Mouse (Mus musculus) embryonic facial prominence, embryonic 12.5 days (tissue): ENCODE results near the gene Ap1s1. TPM values are rescaled to one million over a fixed set of nuclear protein-coding genes. Genes with fewer than 3 reads are reported as not detected.

Source experiments
- ATAC-seq: fragments of 200-750 bp; cut with Nextera tagmentation; 2 replicates; pipeline ENCODE4 v1.8.0; 2017; ENCODE audit not compliant: insufficient number of reproducible peaks, insufficient read depth, low FRiP score, low TSS enrichment
- H3K27ac ChIP-seq: fragments of 300-500 bp; sonication (generic); 2 replicates; pipeline ENCODE4 v1.5.1; 2016; ENCODE audit warnings: mild to moderate bottlenecking
- H3K27me3 ChIP-seq: fragments of 300-500 bp; sonication (generic); 2 replicates; pipeline ENCODE4 v1.6.1; 2016; ENCODE audit warnings: mild to moderate bottlenecking, moderate library complexity
- H3K36me3 ChIP-seq: fragments of 300-500 bp; sonication (generic); 2 replicates; pipeline ENCODE4 v1.6.1; 2016; ENCODE audit warnings: mild to moderate bottlenecking
- H3K4me1 ChIP-seq: fragments of 300-500 bp; sonication (generic); 2 replicates; pipeline ENCODE4 v1.6.1; 2016
- H3K4me2 ChIP-seq: fragments of 300-500 bp; sonication (generic); replicated peaks from 2 replicates; pipeline ENCODE4 v1.6.1; 2016; ENCODE audit warnings: mild to moderate bottlenecking, moderate library complexity
- H3K4me3 ChIP-seq: fragments of 300-500 bp; sonication (generic); 2 replicates; pipeline ENCODE4 v1.5.1; 2016; ENCODE audit warnings: mild to moderate bottlenecking
- H3K9ac ChIP-seq: fragments of 300-500 bp; sonication (generic); 2 replicates; pipeline ENCODE4 v1.6.1; 2016; ENCODE audit warnings: mild to moderate bottlenecking, moderate library complexity
- H3K9me3 ChIP-seq: fragments of 300-500 bp; sonication (generic); 2 replicates; pipeline ENCODE4 v1.6.1; 2016; ENCODE audit warnings: mild to moderate bottlenecking, moderate library complexity
- WGBS: fragments of 180-500 bp; shearing (Covaris S2); methylation state at CpG from one replicate; pipeline ENCODE4 v1.1.7; 2016; 5-methylcytosine and 5-hydroxymethylcytosine counted together
- polyA plus RNA-seq: library from polyadenylated mRNA; unstranded; fragments of >200 nt; fragmentation: Nextera tagmentation; extraction: Ambion mirVana; gene quantifications from 2 replicates; pipeline ENCODE4 v1.2.1, GENCODE M21; 2016

Gene Ap1s1
- polyA plus RNA-seq, 1 experiment from 2014 or later: 175 TPM

DNA sequence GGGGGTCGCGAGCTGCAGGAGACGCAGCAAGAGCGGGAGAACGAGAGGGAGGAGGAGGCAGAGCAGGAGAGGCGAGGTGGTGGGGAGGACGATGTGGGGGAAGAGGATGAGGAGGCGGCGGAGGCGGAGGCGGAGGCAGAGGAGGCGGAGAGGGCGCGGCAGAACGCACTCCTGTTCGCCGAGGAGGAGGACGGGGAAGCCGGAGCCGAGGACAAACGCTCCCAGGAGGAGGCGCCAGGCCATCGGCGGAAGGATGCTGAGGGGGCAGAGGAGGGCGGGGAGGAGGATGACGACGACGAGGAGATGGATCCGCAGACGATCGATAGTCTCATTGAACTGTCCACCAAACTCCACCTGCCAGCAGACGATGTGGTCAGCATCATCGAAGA is 13.9 kb downstream of the Ap1s1 start:
- WGBS: 1% methylated on average over 31 of the region's 33 CpGs
- Histone ChIP-seq H3K9ac (peak overlapping the region; percentile 24; the same call in 1 of the 2 replicates), H3K4me2 (peak overlapping the region; percentile 99), H3K9me3 (no peaks in the 10 kb centered on the region), H3K36me3 (peaks cover 3% of the 10 kb centered on the region; the same call in 1 of the 2 replicates), H3K27ac (no peak overlapping the region), H3K4me1 (peaks cover 33% of the 10 kb centered on the region), H3K27me3 (peaks cover 58% of the 10 kb centered on the region), H3K4me3 (peak overlapping the region; percentile 45)
- no peak for ATAC-seq

DNA sequence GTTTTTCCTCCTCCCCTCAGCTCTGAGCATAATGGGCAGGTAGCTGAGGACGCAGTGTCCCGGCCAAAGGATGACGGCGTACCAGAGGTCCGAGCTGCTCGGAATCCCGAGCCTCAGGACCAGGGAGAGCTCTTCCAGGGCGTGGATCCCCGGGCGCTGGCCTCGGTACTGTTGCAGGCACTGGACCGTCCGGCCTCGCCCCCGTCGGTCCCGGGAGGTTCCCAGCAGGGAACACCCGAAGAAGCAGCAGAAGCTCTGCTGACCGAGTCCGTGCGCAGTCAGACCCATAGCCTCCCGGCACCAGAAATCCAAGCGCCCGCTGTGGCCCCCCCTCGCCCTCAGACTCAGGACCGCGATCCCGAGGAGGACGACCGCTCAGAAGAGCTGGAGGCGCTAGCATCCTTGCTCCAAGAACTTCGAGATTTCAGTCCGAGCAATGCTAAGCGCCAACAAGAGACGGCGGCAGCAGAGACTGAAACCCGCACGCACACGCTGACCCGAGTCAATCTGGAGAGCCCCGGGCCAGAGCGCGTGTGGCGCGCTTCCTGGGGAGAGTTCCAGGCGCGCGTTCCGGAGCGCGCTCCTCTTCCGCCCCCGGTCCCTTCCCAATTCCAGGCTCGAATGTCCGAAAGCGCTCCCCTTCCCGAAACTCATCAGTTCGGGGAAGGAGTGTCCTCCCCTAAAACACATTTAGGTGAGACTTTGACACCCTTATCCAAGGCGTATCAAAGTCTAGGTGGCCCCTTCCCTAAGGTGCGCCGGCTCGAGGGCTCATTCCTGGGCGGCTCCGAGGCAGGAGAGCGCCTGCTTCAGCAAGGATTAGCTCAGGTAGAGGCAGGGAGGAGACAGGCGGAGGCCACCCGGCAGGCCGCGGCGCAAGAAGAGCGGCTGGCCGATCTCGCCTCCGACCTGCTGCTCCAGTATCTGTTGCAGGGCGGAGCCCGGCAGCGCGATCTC is 14.6 kb downstream of the Ap1s1 start:
- peak overlapping the region; percentile 99 for H3K4me2 ChIP-seq
- H3K36me3 ChIP-seq: no peaks in the 10 kb centered on the region
- H3K9ac ChIP-seq: no peak overlapping the region
- ATAC-seq: no peak
- H3K27me3 ChIP-seq: peaks cover 65% of the 10 kb centered on the region
- H3K4me1 ChIP-seq: peaks cover 33% of the 10 kb centered on the region
- H3K4me3 ChIP-seq: peak overlapping the region; percentile 45
- H3K27ac ChIP-seq: no peak overlapping the region
- H3K9me3 ChIP-seq: no peaks in the 10 kb centered on the region
- whole genome bisulfite sequencing: under 1% methylated on average over 78 of the region's 78 CpGs

DNA sequence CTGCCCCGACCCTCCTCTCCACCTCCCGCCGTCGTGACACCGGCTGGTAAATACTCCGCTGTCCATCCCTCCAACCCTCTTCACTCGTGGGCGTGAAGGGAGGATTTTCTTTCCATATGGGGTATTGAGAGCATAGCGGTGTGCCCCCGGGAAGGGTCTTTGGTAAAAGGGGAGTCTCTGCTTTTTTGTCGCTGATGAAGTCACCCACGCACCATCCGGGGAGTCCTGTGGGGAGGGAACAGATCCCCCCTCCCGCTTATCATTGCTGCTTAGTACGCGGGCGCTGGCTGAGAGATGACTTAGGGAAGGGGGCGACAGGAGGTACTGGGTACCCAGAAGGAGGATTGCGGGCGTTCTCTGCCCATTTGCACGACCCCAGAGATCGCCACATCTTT is 15.5 kb downstream of the Ap1s1 start:
- H3K27ac ChIP-seq: no peak overlapping the region
- no peaks in the 10 kb centered on the region for H3K9me3 ChIP-seq
- H3K4me3 ChIP-seq: peak overlapping the region; percentile 28; the same call in 1 of the 2 replicates
- WGBS: 13% methylated on average over 22 of the region's 22 CpGs
- ATAC-seq: no peak
- peak overlapping the region; percentile 99 for H3K4me2 ChIP-seq
- no peaks in the 10 kb centered on the region for H3K36me3 ChIP-seq
- peaks cover 74% of the 10 kb centered on the region for H3K27me3 ChIP-seq
- peaks cover 33% of the 10 kb centered on the region for H3K4me1 ChIP-seq
- no peak overlapping the region for H3K9ac ChIP-seq

DNA sequence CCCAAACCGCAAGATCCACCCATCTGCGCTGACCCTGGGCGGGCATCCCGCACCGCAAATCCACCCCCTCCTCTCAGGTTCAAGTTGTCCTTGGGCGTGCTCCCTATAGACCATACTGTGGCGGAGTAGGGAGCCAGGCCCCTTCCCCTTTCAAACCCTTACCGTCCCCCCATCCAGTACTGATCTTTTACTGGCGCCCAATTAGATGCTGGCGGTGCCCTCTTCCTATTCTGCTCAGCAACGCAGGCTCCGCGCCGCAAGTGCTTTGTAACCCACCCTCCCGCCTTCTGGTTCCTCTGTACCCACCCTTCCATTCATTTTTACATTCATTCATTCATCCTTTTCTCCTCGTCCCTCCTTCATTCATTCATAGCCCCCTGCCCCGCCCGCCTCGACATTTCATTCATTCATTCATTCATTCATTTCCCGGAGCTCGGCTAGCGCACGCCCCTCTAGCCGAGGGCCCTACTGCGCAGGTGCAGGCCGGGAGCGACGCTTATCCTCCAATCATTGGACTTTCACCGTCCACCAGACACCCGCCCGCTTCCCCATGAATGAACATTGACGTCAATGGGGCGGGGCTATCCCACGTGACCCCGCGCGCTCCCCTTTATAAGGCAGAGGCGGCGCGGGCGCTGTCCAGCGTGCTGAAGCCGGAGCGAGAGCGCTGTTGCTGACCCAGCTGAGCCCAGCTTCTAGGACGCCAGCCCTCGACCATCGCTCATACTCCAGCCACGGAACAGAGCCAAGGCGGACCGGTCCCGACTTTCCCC is 16.1 kb downstream of the Ap1s1 start:
- Histone ChIP-seq H3K4me3 (peak overlapping the region; percentile 28), H3K4me2 (peak overlapping the region; percentile 99), H3K36me3 (no peaks in the 10 kb centered on the region), H3K27me3 (peaks cover 80% of the 10 kb centered on the region), H3K4me1 (peaks cover 35% of the 10 kb centered on the region), H3K9me3 (no peaks in the 10 kb centered on the region), H3K9ac (no peak overlapping the region), H3K27ac (no peak overlapping the region)
- peak; percentile 44; the same call in 1 of the 2 replicates for ATAC-seq
- WGBS: under 1% methylated on average over 52 of the region's 52 CpGs

DNA sequence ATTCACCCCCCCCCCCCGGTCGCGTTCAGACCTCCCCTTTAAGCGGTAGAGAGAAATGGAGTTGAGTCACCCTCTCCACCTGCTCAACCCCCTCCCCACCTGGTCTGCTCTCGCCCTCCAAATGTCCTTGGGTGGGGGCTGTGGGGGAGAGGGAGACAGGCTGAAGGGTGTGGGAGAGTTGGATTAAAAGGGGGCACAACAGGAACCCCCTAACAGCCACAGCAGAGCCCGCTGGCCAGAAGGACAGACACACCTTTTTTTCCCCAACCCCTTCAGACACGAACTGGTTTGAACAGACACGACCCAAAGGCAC is 16.7 kb downstream of the Ap1s1 start:
- peak overlapping the region; percentile 28 for H3K4me3 ChIP-seq
- peaks cover 37% of the 10 kb centered on the region for H3K4me1 ChIP-seq
- H3K36me3 ChIP-seq: no peaks in the 10 kb centered on the region
- WGBS: 4% methylated on average over 8 of the region's 8 CpGs
- no peaks in the 10 kb centered on the region for H3K9me3 ChIP-seq
- H3K4me2 ChIP-seq: peak overlapping the region; percentile 99
- H3K27ac ChIP-seq: no peak overlapping the region
- H3K9ac ChIP-seq: no peak overlapping the region
- no peak for ATAC-seq
- H3K27me3 ChIP-seq: peaks cover 86% of the 10 kb centered on the region

DNA sequence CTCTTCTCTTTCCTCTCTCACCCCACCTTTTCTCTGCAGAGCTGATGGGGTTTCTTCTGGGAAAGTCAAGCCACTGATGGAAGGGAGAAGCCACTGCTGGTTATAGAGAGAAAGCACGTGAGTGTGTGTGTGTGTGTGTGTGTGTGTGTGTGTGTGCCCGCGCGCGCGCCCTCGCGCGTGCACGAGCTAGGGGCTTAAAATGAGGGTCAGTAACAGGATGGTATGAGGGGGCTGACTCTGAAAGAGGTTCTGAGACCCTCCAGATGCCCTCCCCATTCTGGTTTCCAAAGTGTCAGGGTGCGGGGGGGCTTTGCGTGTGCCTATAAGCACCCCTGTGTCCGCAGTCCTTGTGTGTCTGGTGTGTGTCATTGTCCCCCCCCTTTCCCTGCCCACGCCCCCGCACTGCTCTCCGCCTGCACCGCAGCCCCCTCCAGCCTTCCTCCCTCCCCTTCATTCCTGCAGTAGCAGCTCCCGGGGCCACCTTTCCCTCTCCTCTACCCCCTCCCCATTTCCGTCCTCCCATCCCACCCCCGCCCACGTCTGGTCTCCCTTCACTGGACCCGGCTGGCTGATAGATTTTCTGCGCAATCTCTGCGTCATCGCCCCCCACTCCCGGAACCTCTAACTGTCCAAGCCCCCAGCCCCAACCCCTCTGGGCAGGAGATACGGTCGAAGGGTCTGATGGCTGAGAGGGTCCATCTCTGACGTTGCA is 17.2 kb downstream of the Ap1s1 start:
- peak overlapping the region; percentile 28 for H3K4me3 ChIP-seq

DNA sequence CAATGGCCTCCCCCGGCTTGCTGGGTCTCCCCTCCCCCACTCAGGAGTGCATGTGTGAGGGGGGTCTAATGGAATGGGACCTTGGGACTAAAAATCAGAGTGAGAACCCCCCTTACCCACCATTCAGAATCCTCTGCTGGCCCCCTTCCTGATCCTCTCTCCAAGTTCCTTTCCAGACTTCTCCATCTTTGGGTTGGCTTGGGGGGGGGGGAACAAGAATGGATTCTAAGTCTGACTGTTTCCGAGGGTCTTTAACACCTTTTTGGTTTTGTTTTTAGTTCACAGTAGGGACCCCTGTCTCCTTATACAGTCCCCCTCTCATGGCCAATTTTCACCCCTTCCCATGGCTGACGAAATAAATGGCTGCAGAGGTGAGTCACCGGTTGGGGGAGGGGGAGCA is 19.8 kb downstream of the Ap1s1 start, which contains the start of gene Vgf:
TSS of gene Vgf (plus strand) at position 301 of the 400 bp plus-strand sequence.
- H3K9me3 ChIP-seq: no peaks in the 10 kb centered on the region
- no peak for ATAC-seq
- WGBS: 27% methylated on average over 3 of the region's 4 CpGs
- H3K4me2 ChIP-seq: 0 out of 2 replicates have a peak within 1 kb of the TSS, but pooled peaks have one; percentile 8
- no peak within 1 kb of the TSS for H3K4me3 ChIP-seq
- peaks cover 23% of the 10 kb centered on the region for H3K4me1 ChIP-seq
- no peaks in the 10 kb centered on the region for H3K36me3 ChIP-seq
- H3K9ac ChIP-seq: no peak within 1 kb of the TSS
- H3K27me3 ChIP-seq: peaks cover 72% of the 10 kb centered on the region
- H3K27ac ChIP-seq: no peak within 1 kb of the TSS

More for the DNA sequence above, 17.2 kb downstream of the Ap1s1 start:
- Histone ChIP-seq H3K4me2 (0 out of 2 replicates have a peak overlapping the region, but pooled peaks have one; percentile 7), H3K4me1 (peaks cover 37% of the 10 kb centered on the region), H3K27ac (no peak overlapping the region), H3K27me3 (peaks cover 89% of the 10 kb centered on the region), H3K9ac (no peak overlapping the region), H3K9me3 (no peaks in the 10 kb centered on the region), H3K36me3 (no peaks in the 10 kb centered on the region)
- 4% methylated on average over 27 of the region's 29 CpGs for WGBS
- ATAC-seq: no peak

DNA sequence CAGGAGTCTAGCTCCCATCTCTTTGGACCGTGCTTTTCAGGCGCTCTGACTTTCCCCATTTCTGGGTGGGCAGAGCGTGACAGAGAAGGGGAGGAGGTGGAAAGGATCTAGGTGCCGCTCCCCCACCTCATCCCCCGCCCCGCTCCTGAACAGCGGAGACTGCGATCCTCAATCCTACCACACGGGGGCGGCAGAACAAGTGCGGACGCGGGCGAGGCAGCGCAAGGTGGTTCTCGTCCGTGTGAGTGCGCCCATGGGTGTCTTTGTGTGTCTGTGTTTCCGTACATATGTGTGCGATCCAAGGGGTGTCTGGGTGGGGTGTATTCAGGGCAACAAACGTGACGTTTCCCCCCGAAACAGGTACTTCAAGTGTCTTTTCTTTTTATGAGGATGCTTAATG is 20.8 kb downstream of the Ap1s1 start:
- 2% methylated on average over 23 of the region's 23 CpGs for WGBS
- Histone ChIP-seq H3K4me3 (no peak overlapping the region), H3K4me2 (peak overlapping the region; percentile 8; the same call in 1 of the 2 replicates), H3K27me3 (peaks cover 62% of the 10 kb centered on the region), H3K4me1 (peaks cover 14% of the 10 kb centered on the region), H3K36me3 (no peaks in the 10 kb centered on the region), H3K27ac (no peak overlapping the region), H3K9me3 (no peaks in the 10 kb centered on the region), H3K9ac (no peak overlapping the region)
- no peak for ATAC-seq

DNA sequence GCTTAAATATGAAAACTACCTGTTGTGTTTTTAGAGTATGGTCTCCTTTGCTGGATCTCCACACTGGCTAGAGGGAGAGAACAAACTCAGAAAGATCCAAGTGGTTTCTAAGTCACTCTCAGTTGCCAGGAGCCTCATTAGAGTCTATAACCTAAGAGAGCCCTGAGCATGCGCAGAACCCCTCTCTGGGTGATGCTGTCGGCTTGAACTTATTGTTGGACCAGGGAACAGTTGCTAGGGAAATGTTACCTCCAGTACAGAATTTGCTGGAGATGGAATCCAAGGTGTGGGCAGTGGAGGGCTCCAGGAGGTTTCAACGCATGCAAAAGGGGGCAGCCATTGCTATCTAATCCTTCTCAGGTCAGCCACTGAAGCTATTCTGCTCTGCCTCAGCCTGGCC is 21.6 kb downstream of the Ap1s1 start:
- no peak overlapping the region for H3K27ac ChIP-seq
- H3K4me2 ChIP-seq: no peak overlapping the region
- WGBS: 57% methylated on average over 3 of the region's 3 CpGs
- H3K36me3 ChIP-seq: no peaks in the 10 kb centered on the region
- no peaks in the 10 kb centered on the region for H3K9me3 ChIP-seq
- no peak overlapping the region for H3K4me3 ChIP-seq
- peaks cover 54% of the 10 kb centered on the region for H3K27me3 ChIP-seq
- no peak overlapping the region for H3K9ac ChIP-seq
- no peak for ATAC-seq
- peaks cover 9% of the 10 kb centered on the region; the same call in 1 of the 2 replicates for H3K4me1 ChIP-seq

DNA sequence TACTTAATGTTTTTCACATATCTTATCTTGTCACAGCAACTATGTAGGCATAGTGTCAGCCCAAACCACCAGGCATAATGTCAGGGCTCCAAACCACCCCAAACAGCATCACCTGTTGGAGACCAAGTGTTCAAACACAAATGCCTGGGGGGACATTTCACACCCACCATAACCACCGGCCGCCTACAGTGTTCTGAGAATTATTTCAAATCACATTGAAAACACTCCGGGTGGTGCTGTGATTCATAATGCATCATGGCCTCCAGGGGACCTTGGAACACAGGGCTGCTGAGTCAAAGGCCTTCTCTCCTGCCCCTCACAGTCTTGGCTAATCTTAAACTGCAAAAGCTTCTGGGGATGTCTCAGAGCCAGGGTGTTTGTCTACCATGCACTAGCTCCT is 30.0 kb downstream of the Ap1s1 start:
- ATAC-seq: no peak
- Histone ChIP-seq H3K9ac (no peak overlapping the region), H3K9me3 (no peaks in the 10 kb centered on the region), H3K4me1 (no peaks in the 10 kb centered on the region), H3K27me3 (no peaks in the 10 kb centered on the region), H3K36me3 (no peaks in the 10 kb centered on the region), H3K4me3 (no peak overlapping the region), H3K4me2 (no peak overlapping the region), H3K27ac (no peak overlapping the region)
- WGBS: 87% methylated on average over 3 of the region's 3 CpGs

DNA sequence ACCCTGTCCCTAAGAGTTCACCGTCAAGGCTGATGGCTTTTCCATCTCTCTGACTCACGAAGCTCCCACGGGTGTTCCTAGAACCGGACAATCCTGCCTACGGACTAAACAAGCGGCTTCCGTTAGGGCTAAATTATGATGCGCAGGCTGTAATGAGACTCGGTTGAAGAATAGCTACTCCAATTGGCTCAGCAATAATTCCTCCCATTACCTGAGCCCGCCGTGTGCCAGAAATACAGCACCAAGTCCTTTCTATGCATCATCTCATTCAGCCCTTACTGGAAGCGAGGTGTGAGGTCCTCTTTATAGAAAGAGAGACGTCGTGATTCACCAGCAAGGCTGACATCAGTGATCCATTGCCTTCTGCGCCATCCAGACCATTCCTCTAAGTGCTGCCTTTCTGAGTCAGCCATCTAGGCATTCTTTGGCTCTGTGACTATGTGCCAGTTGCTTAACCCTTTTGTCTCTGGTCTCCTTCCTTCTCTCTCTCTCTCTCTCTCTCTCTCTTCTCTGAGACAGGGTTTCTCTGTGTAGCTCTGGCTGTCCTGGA is 33.5 kb downstream of the Ap1s1 start:
- H3K4me1 ChIP-seq: no peaks in the 10 kb centered on the region
- 75% methylated on average over 15 of the region's 15 CpGs for WGBS
- H3K27me3 ChIP-seq: no peaks in the 10 kb centered on the region
- H3K4me2 ChIP-seq: no peak overlapping the region
- H3K27ac ChIP-seq: no peak overlapping the region
- H3K9me3 ChIP-seq: no peaks in the 10 kb centered on the region
- no peaks in the 10 kb centered on the region for H3K36me3 ChIP-seq
- H3K9ac ChIP-seq: no peak overlapping the region
- H3K4me3 ChIP-seq: no peak overlapping the region
- ATAC-seq: no peak
